Mouse (Mus musculus): ENCODE results near the gene Flt4. TPM values are rescaled to one million over a fixed set of nuclear protein-coding genes. Genes with fewer than 3 reads are reported as not detected.

Flt4 gene
- total and polyA plus RNA-seq, 3 experiments = 0.08 to 0.13 TPM; not detected in 1

- no peak overlapping the region for H3K27ac ChIP-seq (ENCODE audit: control insufficient read depth, low read depth, low read length)
- peaks cover 0 to 2% of the 10 kb centered on the region in 2 experiments; a peak in 2 of 4 replicates for H3K4me1 ChIP-seq (ENCODE audit: control insufficient read depth in 1 of 2, insufficient read depth in 2 of 2, low read length in 2 of 2)
- no peaks in the 10 kb centered on the region for H3K79me2 ChIP-seq (ENCODE audit: control insufficient read depth, insufficient read depth, low read length, poor library complexity)
- no peak for TF ChIP-seq CHD2 (IDR thresholded peaks at IDR 0.05; ENCODE audit: low read length)
- no peak for TF ChIP-seq RCOR1 (IDR thresholded peaks at IDR 0.05; ENCODE audit: low read depth, low read length)
- TF ChIP-seq ZMIZ1 (IDR thresholded peaks at IDR 0.05; ENCODE audit: low read depth, low read length) = no peak
- TF ChIP-seq MAX (IDR thresholded peaks at IDR 0.05; ENCODE audit: low read length) = no peak
- no peak for TF ChIP-seq RAD21 (IDR thresholded peaks at IDR 0.05; ENCODE audit: low read depth, low read length)
- no peak for TF ChIP-seq ELF1 (IDR thresholded peaks at IDR 0.05; ENCODE audit: low read depth, low read length)
- TF ChIP-seq POLR2AphosphoS5 (IDR thresholded peaks at IDR 0.05; ENCODE audit: borderline replicate concordance, low read depth, low read length) = no peak
- no peak for TF ChIP-seq TCF12 (IDR thresholded peaks at IDR 0.05; ENCODE audit: low read depth, low read length)
- no peak for TF ChIP-seq USF1 (IDR thresholded peaks at IDR 0.05; ENCODE audit: low read depth, low read length)
- no peak for TF ChIP-seq MEF2A (IDR thresholded peaks at IDR 0.05; ENCODE audit: extremely low read depth, insufficient replicate concordance, low read depth, low read length, poor library complexity, severe bottlenecking)
- TF ChIP-seq ETS1 (IDR thresholded peaks at IDR 0.05; ENCODE audit: low read depth, low read length) = no peak
- TF ChIP-seq MAFK (IDR thresholded peaks at IDR 0.05; ENCODE audit: borderline replicate concordance, low read depth, low read length) = no peak
- TF ChIP-seq MXI1 (IDR thresholded peaks at IDR 0.05; ENCODE audit: low read depth, low read length) = no peak
- no peak for TF ChIP-seq UBTF (IDR thresholded peaks at IDR 0.05; ENCODE audit: borderline replicate concordance, insufficient read depth, low read depth, low read length)
- TF ChIP-seq SMC3 (IDR thresholded peaks at IDR 0.05; ENCODE audit: low read depth, low read length) = no peak
- TF ChIP-seq ZKSCAN1 (IDR thresholded peaks at IDR 0.05; ENCODE audit: low read depth, low read length) = no peak
- H3K36me3 ChIP-seq (ENCODE audit: control insufficient read depth in 1 of 2, insufficient read depth in 2 of 2, low read length in 2 of 2) = no peaks in the 10 kb centered on the region
- H3K4me3 ChIP-seq (ENCODE audit: control insufficient read depth in 1 of 2, insufficient read depth in 1 of 2, low read depth in 2 of 2, low read length in 2 of 2) = no peak overlapping the region
- DNase-seq (ENCODE audit: low read depth, low spot score) = no peak
- no peak overlapping the region for H3K9ac ChIP-seq (ENCODE audit: control insufficient read depth, low read depth, low read length, poor library complexity, severe bottlenecking)
- no peaks in the 10 kb centered on the region for H3K9me3 ChIP-seq (replicated peaks; ENCODE audit: insufficient read depth, low read length)
- H3K27me3 ChIP-seq (ENCODE audit: control insufficient read depth in 1 of 2, insufficient read depth in 2 of 2, low read length in 2 of 2) = peaks cover 4 to 8% of the 10 kb centered on the region in 2 experiments
Measured at GRCm38 (mm10) chr11:49615856-49616725, 7.0 kb downstream of the Flt4 start.

- no peaks in the 10 kb centered on the region for H3K79me2 ChIP-seq (ENCODE audit: control insufficient read depth, insufficient read depth, low read length, poor library complexity)
- TF ChIP-seq CTCF (IDR thresholded peaks at IDR 0.05 in 2 of 3, conservative IDR thresholded peaks at IDR 0.05 in 1 of 3; ENCODE audit: control insufficient read depth in 1 of 3, insufficient read depth in 1 of 3, low read depth in 2 of 3, low read length in 3 of 3, poor library complexity in 1 of 3, severe bottlenecking in 1 of 3) (no peak), CHD1 (IDR thresholded peaks at IDR 0.05; ENCODE audit: low read depth, low read length) (no peak), MYB (IDR thresholded peaks at IDR 0.05; ENCODE audit: low read depth, low read length) (no peak), EP300 (IDR thresholded peaks at IDR 0.05; ENCODE audit: low read depth in 1 of 2, low read length in 2 of 2) (no peak), UBTF (IDR thresholded peaks at IDR 0.05; ENCODE audit: borderline replicate concordance, insufficient read depth, low read depth, low read length) (no peak), TAL1 (IDR thresholded peaks at IDR 0.05; ENCODE audit: low read length) (no peak), POLR2AphosphoS5 (IDR thresholded peaks at IDR 0.05; ENCODE audit: borderline replicate concordance, low read depth, low read length) (no peak)
- H3K4me1 ChIP-seq (ENCODE audit: control insufficient read depth in 1 of 2, insufficient read depth in 2 of 2, low read length in 2 of 2) = peaks cover 0 to under 1% of the 10 kb centered on the region in 2 experiments; a peak in 1 of 4 replicates
- H3K4me3 ChIP-seq (ENCODE audit: control insufficient read depth in 1 of 2, insufficient read depth in 1 of 2, low read depth in 2 of 2, low read length in 2 of 2) = no peak overlapping the region
- H3K9ac ChIP-seq (ENCODE audit: control insufficient read depth, low read depth, low read length, poor library complexity, severe bottlenecking) = no peak overlapping the region
- H3K9me3 ChIP-seq (replicated peaks; ENCODE audit: insufficient read depth, low read length) = no peaks in the 10 kb centered on the region
- H3K27ac ChIP-seq (ENCODE audit: control insufficient read depth, low read depth, low read length) = no peak overlapping the region
- H3K36me3 ChIP-seq (ENCODE audit: control insufficient read depth in 1 of 2, insufficient read depth in 2 of 2, low read length in 2 of 2) = no peaks in the 10 kb centered on the region
- peaks cover 4 to 8% of the 10 kb centered on the region in 2 experiments for H3K27me3 ChIP-seq (ENCODE audit: control insufficient read depth in 1 of 2, insufficient read depth in 2 of 2, low read length in 2 of 2)
- no peak for DNase-seq (ENCODE audit: low read depth, low spot score)
Measured at GRCm38 (mm10) chr11:49618476-49618875, 9.4 kb downstream of the Flt4 start.

Data from MEL (cell line).